Mouse (Mus musculus) stomach, postnatal 0 days (tissue): ENCODE data around the gene 5730596B20Rik.

Experiments used
- CTCF ChIP-seq: IDR thresholded peaks from 2 replicates; pipeline ENCODE4 v1.5.1; 2016; ENCODE audit warnings: antibody characterized with exemption, low read depth, mild to moderate bottlenecking, moderate library complexity
- EP300 ChIP-seq: optimal IDR thresholded peaks from 2 replicates; pipeline ENCODE3; 2016; ENCODE audit warnings: antibody characterized with exemption

DNA sequence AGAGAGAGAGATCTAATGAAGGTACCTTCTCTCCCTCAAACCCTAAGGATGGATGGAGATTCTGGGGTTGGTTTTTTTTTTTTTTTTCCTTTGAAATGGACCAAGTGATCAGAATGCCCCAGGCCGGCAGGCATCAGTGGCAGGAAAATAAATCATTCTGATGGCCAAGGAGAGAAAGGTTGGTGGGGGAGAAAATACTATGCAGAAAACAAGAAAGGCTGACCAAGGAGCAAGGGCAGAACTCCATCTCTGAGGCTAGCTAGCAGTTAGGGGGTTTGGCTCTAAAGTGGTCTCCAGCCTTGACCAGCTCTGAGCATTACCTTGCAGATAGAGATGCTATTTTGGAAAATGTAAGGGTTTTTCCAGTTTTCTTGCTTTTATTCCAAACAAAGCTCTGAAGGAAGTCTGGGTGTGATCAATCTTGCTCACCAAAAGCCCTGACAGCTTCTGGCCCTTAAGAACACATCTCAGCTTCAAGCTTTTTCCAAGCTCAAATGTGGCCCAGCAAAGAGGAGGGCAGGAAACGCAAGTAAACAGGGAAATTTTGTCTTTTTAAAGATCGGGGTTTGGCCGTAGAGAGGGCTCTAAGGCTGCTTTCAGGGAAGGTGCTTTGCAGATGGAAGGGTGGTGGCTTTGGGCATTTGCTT is 10.7 kb upstream of the 5730596B20Rik start:
- no peak for TF ChIP-seq CTCF
- TF ChIP-seq EP300, result no peak
